Mouse (Mus musculus): ENCODE results near the gene Olfr54. TPM values are rescaled to one million over a fixed set of nuclear protein-coding genes. Genes with fewer than 3 reads are reported as not detected.

Gene Olfr54
- polyA plus RNA-seq, 1 experiment, result 0.16 TPM

DNA sequence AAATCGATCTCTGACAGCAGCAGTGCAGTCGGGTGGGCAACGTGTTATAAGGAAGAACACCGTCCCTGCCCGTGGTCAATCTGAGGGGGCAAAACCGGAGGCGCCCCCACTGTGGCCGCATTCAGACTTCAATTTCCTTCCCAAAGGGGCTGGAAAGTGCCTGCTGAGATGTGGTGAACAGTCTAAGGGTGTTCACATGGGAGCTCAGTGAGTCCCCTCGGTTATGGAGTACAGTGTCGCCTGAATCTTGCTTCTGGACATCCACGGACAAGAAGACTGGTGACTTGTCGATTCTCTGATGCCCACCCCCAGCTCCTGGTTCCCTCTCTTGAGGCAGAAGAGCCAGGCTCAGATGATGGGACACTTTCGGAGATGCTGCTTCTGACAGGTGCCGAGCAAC is 45.6 kb downstream of the Olfr54 start:
- Histone ChIP-seq H3K4me3 (ENCODE audit: low read depth, low read length) (peak overlapping the region; percentile 92), H3K27me3 (ENCODE audit: control insufficient read depth, insufficient read depth, low read length, poor library complexity, severe bottlenecking) (no peaks in the 10 kb centered on the region), H3K9ac (ENCODE audit: low read depth, poor library complexity, severe bottlenecking) (peak overlapping the region; percentile 42), H3K9me3 (replicated peaks; ENCODE audit: control insufficient read depth, insufficient read depth, low read length, poor library complexity, severe bottlenecking) (no peaks in the 10 kb centered on the region), H3K27ac (ENCODE audit: insufficient read depth, low read length) (no peak overlapping the region), H3K36me3 (ENCODE audit: control insufficient read depth, insufficient read depth, low read length, poor library complexity, severe bottlenecking) (no peaks in the 10 kb centered on the region), H3K4me1 (ENCODE audit: control insufficient read depth, insufficient read depth, low read length) (peaks cover 2% of the 10 kb centered on the region)
- TF ChIP-seq POLR2A (IDR thresholded peaks at IDR 0.05; ENCODE audit: insufficient read depth, low read length), result no peak
- no peak for TF ChIP-seq CTCF (IDR thresholded peaks at IDR 0.05; ENCODE audit: low read depth, low read length)
- TF ChIP-seq EP300 (IDR thresholded peaks at IDR 0.05; ENCODE audit: insufficient read depth, low read depth, low read length), result no peak

DNA sequence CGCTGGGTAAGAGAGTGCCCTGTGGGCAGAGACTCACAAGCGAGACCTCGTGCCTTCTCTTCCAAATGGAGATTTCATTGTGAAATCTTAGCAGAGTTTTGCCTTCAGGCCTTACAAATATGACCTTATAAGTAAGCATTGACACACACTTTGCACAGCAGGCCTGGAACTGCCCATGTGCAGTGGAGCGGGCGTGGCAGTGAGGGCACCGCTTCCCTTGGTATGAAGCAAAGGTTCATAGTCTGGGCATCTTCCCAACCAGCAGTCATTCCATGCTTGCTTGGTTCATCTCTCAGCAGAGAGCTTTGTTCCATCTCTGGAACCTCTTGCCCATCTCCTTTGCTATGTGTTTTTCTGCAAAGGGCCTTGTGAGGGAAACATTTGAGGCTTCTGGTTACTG is 46.9 kb downstream of the Olfr54 start:
- TF ChIP-seq EP300 (IDR thresholded peaks at IDR 0.05; ENCODE audit: insufficient read depth, low read depth, low read length) (no peak), POLR2A (IDR thresholded peaks at IDR 0.05; ENCODE audit: insufficient read depth, low read length) (no peak), CTCF (IDR thresholded peaks at IDR 0.05; ENCODE audit: low read depth, low read length) (no peak)
- Histone ChIP-seq H3K9ac (ENCODE audit: low read depth, poor library complexity, severe bottlenecking) (no peak overlapping the region), H3K27ac (ENCODE audit: insufficient read depth, low read length) (no peak overlapping the region), H3K9me3 (replicated peaks; ENCODE audit: control insufficient read depth, insufficient read depth, low read length, poor library complexity, severe bottlenecking) (no peaks in the 10 kb centered on the region), H3K27me3 (ENCODE audit: control insufficient read depth, insufficient read depth, low read length, poor library complexity, severe bottlenecking) (no peaks in the 10 kb centered on the region), H3K4me1 (ENCODE audit: control insufficient read depth, insufficient read depth, low read length) (peaks cover 2% of the 10 kb centered on the region), H3K4me3 (ENCODE audit: low read depth, low read length) (no peak overlapping the region), H3K36me3 (ENCODE audit: control insufficient read depth, insufficient read depth, low read length, poor library complexity, severe bottlenecking) (no peaks in the 10 kb centered on the region)

DNA sequence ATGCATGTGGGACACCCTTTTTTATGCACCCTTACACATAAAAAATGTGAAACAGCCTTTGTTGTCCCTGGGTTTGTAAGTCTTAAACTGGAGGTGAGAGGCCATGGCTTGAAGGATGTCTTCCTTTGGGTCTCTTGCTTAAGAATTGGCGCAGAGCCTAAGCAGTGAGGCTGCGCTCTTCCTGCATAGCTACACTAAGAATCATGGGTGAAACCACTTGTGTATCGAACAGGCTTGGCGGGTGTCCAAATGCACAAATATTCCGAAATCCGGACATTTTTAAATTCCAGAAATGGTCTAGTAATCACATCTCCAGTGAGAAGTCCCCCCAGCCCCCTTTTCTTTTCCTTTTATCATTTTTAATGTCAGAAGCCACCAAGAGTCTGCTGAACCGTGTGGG is 49.2 kb downstream of the Olfr54 start:
- no peaks in the 10 kb centered on the region for H3K36me3 ChIP-seq (ENCODE audit: control insufficient read depth, insufficient read depth, low read length, poor library complexity, severe bottlenecking)
- H3K9me3 ChIP-seq (replicated peaks; ENCODE audit: control insufficient read depth, insufficient read depth, low read length, poor library complexity, severe bottlenecking), result no peaks in the 10 kb centered on the region
- no peak for TF ChIP-seq CTCF (IDR thresholded peaks at IDR 0.05; ENCODE audit: low read depth, low read length)
- no peak for TF ChIP-seq POLR2A (IDR thresholded peaks at IDR 0.05; ENCODE audit: insufficient read depth, low read length)
- no peak for TF ChIP-seq EP300 (IDR thresholded peaks at IDR 0.05; ENCODE audit: insufficient read depth, low read depth, low read length)
- H3K27me3 ChIP-seq (ENCODE audit: control insufficient read depth, insufficient read depth, low read length, poor library complexity, severe bottlenecking), result no peaks in the 10 kb centered on the region
- H3K27ac ChIP-seq (ENCODE audit: insufficient read depth, low read length), result no peak overlapping the region
- H3K9ac ChIP-seq (ENCODE audit: low read depth, poor library complexity, severe bottlenecking), result no peak overlapping the region
- no peak overlapping the region for H3K4me3 ChIP-seq (ENCODE audit: low read depth, low read length)
- H3K4me1 ChIP-seq (ENCODE audit: control insufficient read depth, insufficient read depth, low read length), result peaks cover 2% of the 10 kb centered on the region

DNA sequence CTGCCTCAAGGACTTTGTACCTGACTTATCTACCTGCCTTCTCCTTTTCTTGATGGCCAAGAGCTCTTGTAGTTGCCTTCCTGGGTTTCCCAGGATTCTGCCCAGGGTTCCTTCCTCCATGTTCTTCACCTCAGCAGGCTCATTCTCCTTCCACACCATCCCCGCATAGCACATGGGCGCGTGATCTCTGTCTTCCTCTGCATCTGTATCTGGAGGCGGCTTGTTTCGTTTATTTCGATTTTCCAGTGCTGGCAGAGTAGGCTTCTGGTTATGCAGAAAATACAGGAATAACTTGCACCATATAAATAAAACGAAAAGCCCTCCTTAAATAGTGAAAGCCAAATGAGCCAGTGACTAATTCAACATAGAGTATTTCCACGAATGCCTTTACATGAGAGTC is 49.8 kb downstream of the Olfr54 start:
- peaks cover 2% of the 10 kb centered on the region for H3K4me1 ChIP-seq (ENCODE audit: control insufficient read depth, insufficient read depth, low read length)
- TF ChIP-seq CTCF (IDR thresholded peaks at IDR 0.05; ENCODE audit: low read depth, low read length) (no peak), EP300 (IDR thresholded peaks at IDR 0.05; ENCODE audit: insufficient read depth, low read depth, low read length) (no peak), POLR2A (IDR thresholded peaks at IDR 0.05; ENCODE audit: insufficient read depth, low read length) (no peak)
- no peaks in the 10 kb centered on the region for H3K9me3 ChIP-seq (replicated peaks; ENCODE audit: control insufficient read depth, insufficient read depth, low read length, poor library complexity, severe bottlenecking)
- H3K36me3 ChIP-seq (ENCODE audit: control insufficient read depth, insufficient read depth, low read length, poor library complexity, severe bottlenecking), result no peaks in the 10 kb centered on the region
- H3K27me3 ChIP-seq (ENCODE audit: control insufficient read depth, insufficient read depth, low read length, poor library complexity, severe bottlenecking), result no peaks in the 10 kb centered on the region
- no peak overlapping the region for H3K27ac ChIP-seq (ENCODE audit: insufficient read depth, low read length)
- H3K4me3 ChIP-seq (ENCODE audit: low read depth, low read length), result no peak overlapping the region
- H3K9ac ChIP-seq (ENCODE audit: low read depth, poor library complexity, severe bottlenecking), result no peak overlapping the region

Other genes with a start within 250 kb of the Olfr54 start
- 13.7 and 13.8 TPM in 2 replicates for gene Zfp354c, start 186.5 kb upstream of the Olfr54 start, polyA plus RNA-seq (2011; ENCODE audit: insufficient read depth, insufficient read length, low read depth, missing spikeins)
- gene Zfp879, start 172.7 kb upstream of the Olfr54 start, polyA plus RNA-seq (2011; ENCODE audit: insufficient read depth, insufficient read length, low read depth, missing spikeins), result 0.45 and 0.50 TPM in 2 replicates
- 0.25 TPM in 1 of 2 replicates, not detected in the other for gene Grm6, start 163.6 kb upstream of the Olfr54 start, polyA plus RNA-seq (2011; ENCODE audit: insufficient read depth, insufficient read length, low read depth, missing spikeins)
- gene Zfp454, start 126.6 kb upstream of the Olfr54 start, polyA plus RNA-seq (2011; ENCODE audit: insufficient read depth, insufficient read length, low read depth, missing spikeins), result 2.1 and 2.3 TPM in 2 replicates
- 16.5 and 16.8 TPM in 2 replicates for gene Zfp2, start 98.1 kb upstream of the Olfr54 start, polyA plus RNA-seq (2011; ENCODE audit: insufficient read depth, insufficient read length, low read depth, missing spikeins)
- 0.52 and 1.0 TPM in 2 replicates for gene Zfp354b, start 82.6 kb upstream of the Olfr54 start, polyA plus RNA-seq (2011; ENCODE audit: insufficient read depth, insufficient read length, low read depth, missing spikeins)
- gene 4933414I15Rik, start 70.5 kb upstream of the Olfr54 start, polyA plus RNA-seq (2011; ENCODE audit: insufficient read depth, insufficient read length, low read depth, missing spikeins), result not detected in 2 replicates
- gene Prop1, start 60.5 kb upstream of the Olfr54 start, polyA plus RNA-seq (2011; ENCODE audit: insufficient read depth, insufficient read length, low read depth, missing spikeins), result not detected in 2 replicates
- gene Olfr1378, start 47.7 kb upstream of the Olfr54 start, polyA plus RNA-seq (2011; ENCODE audit: insufficient read depth, insufficient read length, low read depth, missing spikeins), result not detected in 2 replicates
- not detected in 2 replicates for gene Olfr1377, start 32.3 kb upstream of the Olfr54 start, polyA plus RNA-seq (2011; ENCODE audit: insufficient read depth, insufficient read length, low read depth, missing spikeins)
- gene Olfr51, start 10.6 kb upstream of the Olfr54 start, polyA plus RNA-seq (2011; ENCODE audit: insufficient read depth, insufficient read length, low read depth, missing spikeins), result not detected in 2 replicates
- gene Olfr1375, start 33.9 kb downstream of the Olfr54 start, polyA plus RNA-seq (2011; ENCODE audit: insufficient read depth, insufficient read length, low read depth, missing spikeins), result not detected in 2 replicates
- 3.5 and 3.9 TPM in 2 replicates for gene Zfp354a, start 45.0 kb downstream of the Olfr54 start, polyA plus RNA-seq (2011; ENCODE audit: insufficient read depth, insufficient read length, low read depth, missing spikeins)
- gene Gm12569, start 206.2 kb downstream of the Olfr54 start, polyA plus RNA-seq (2011; ENCODE audit: insufficient read depth, insufficient read length, low read depth, missing spikeins), result 3.2 and 4.1 TPM in 2 replicates
- gene Clk4, start 247.5 kb downstream of the Olfr54 start, polyA plus RNA-seq (2011; ENCODE audit: insufficient read depth, insufficient read length, low read depth, missing spikeins), result 68.9 and 72.9 TPM in 2 replicates
- not detected in 2 replicates for gene BC049762, start 248.8 kb downstream of the Olfr54 start, polyA plus RNA-seq (2011; ENCODE audit: insufficient read depth, insufficient read length, low read depth, missing spikeins)